Mouse (Mus musculus) heart, postnatal 0 days (tissue): Measurements from ENCODE around the gene H2-Eb1. TPM values are rescaled to one million over a fixed set of nuclear protein-coding genes. Genes with fewer than 3 reads are reported as not detected.
A peak's percentile ranks its signal among the peaks of the same experiment; 100 is the strongest.

Experiments used
- ATAC-seq: fragments of 200-750 bp; cut with Nextera tagmentation; 2 replicates; pipeline ENCODE4 v1.8.0; 2017; ENCODE audit warnings: low read depth, moderate number of reproducible peaks, moderate library complexity; ENCODE audit not compliant: insufficient read depth
- DNase-seq: peaks from one replicate; pipeline ENCODE4 v3.0.0-alpha.2; 2016; ENCODE audit warnings: low spot score
- H3K27ac ChIP-seq: fragments of 300-500 bp; sonication (generic); 2 replicates; pipeline ENCODE4 v1.5.1; 2014; ENCODE audit warnings: low read depth, mild to moderate bottlenecking
- H3K27me3 ChIP-seq: fragments of 300-500 bp; sonication (generic); 2 replicates; pipeline ENCODE4 v1.6.1; 2014; ENCODE audit warnings: low read length, mixed read lengths; ENCODE audit not compliant: control insufficient read depth, insufficient read depth
- H3K36me3 ChIP-seq: fragments of 300-500 bp; sonication (generic); replicated peaks from 2 replicates; pipeline ENCODE4 v1.6.1; 2014; ENCODE audit warnings: low read length, mixed read lengths; ENCODE audit not compliant: control insufficient read depth, insufficient read depth
- H3K4me1 ChIP-seq: fragments of 300-500 bp; sonication (generic); 2 replicates; pipeline ENCODE4 v1.6.1; 2014; ENCODE audit warnings: antibody characterized with exemption; ENCODE audit not compliant: control insufficient read depth, insufficient read depth
- H3K4me2 ChIP-seq: fragments of 300-500 bp; sonication (generic); 2 replicates; pipeline ENCODE4 v1.6.1; 2014; ENCODE audit warnings: low read depth, mild to moderate bottlenecking, low read length, moderate library complexity
- H3K4me3 ChIP-seq: fragments of 300-500 bp; sonication (generic); 2 replicates; pipeline ENCODE4 v1.5.1; 2014; ENCODE audit warnings: low read depth, low read length
- H3K9ac ChIP-seq: fragments of 300-500 bp; sonication (generic); replicated peaks from 2 replicates; pipeline ENCODE4 v1.6.1; 2014; ENCODE audit warnings: low read depth, low read length, mixed read lengths
- H3K9me3 ChIP-seq: fragments of 300-500 bp; sonication (generic); replicated peaks from 2 replicates; pipeline ENCODE4 v1.6.1; 2016; ENCODE audit warnings: low read length; ENCODE audit not compliant: control insufficient read depth
- CTCF ChIP-seq: IDR thresholded peaks from 2 replicates; pipeline ENCODE4 v1.5.1; 2016; ENCODE audit warnings: antibody characterized with exemption, control low read depth, low read depth
- EP300 ChIP-seq: IDR thresholded peaks from 2 replicates; pipeline ENCODE4 v1.6.1; 2016; ENCODE audit warnings: antibody characterized with exemption, low read depth
- WGBS: fragments of 180-500 bp; shearing (Covaris S2); extraction: QIAGEN DNeasy Blood & Tissue Kit; methylation state at CpG from one replicate; pipeline ENCODE4 v1.1.7; 2014; 5-methylcytosine and 5-hydroxymethylcytosine counted together
- polyA plus RNA-seq: library from polyadenylated mRNA; unstranded; fragments of >200 nt; fragmentation: Nextera tagmentation; extraction: Ambion mirVana; gene quantifications from 2 replicates; pipeline ENCODE4 v1.2.1, GENCODE M21; 2015
- total RNA-seq: library from RNA; depleted of rRNA; stranded (reverse); fragments of >200 nt; gene quantifications from 2 replicates; pipeline ENCODE4 v1.2.3, GENCODE M21; 2014; ENCODE audit warnings: low replicate concordance

The H2-Eb1 gene
- total and polyA plus RNA-seq, 2 experiments from 2014 or later, result 4.1 TPM; not detected in 1

DNA sequence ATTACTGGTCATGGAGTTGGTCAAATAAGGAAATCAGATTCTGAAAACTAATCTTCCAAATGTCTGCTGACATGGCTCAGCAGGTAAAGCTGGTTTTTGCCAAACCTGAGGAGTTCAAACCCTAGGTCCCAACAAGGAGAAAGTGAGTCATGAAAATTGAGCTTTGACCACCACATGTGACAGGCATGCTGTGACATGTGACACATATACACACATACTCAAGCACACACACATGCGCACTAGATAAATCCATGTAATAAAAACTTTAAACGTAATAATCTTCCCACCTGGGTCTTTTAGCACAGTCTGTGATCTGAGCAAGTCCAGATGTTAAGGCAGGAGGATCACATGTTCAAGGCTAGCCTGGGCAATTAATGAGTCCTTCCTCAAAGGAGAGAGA lies 1.9 kb upstream of the H2-Eb1 start:
- no peak overlapping the region for H3K27ac ChIP-seq
- DNase-seq (no peak), ATAC-seq (no peak)
- no peaks in the 10 kb centered on the region for H3K27me3 ChIP-seq
- no peak overlapping the region for H3K9ac ChIP-seq
- H3K9me3 ChIP-seq, result no peaks in the 10 kb centered on the region
- TF ChIP-seq CTCF, result no peak
- TF ChIP-seq EP300, result no peak
- no peaks in the 10 kb centered on the region for H3K36me3 ChIP-seq
- WGBS, result 80% methylated on average over 2 of the region's 2 CpGs
- no peaks in the 10 kb centered on the region for H3K4me1 ChIP-seq
- H3K4me2 ChIP-seq, result no peak overlapping the region
- no peak overlapping the region for H3K4me3 ChIP-seq

DNA sequence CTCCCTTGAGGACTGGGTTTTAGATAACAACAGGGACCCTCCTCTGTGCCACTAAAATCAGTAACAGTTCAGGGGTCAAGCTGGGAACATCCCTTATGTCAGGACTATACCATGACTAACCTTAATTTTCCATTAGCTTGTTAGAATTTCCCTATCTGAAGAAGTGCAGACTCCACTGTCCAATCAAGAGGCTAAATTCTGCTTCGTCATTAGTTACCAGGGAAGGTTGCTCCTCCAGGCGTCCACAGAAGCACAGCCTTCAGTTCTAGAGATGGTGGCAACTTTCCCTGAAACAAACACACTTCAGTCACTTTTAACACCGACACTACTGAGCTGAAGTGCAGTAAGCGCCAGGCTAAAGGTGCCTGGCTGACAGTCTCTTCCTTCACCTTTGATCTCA lies 916 bp upstream of the H2-Eb1 start:
- no peak overlapping the region for H3K9ac ChIP-seq
- ATAC-seq (peak; percentile 60; the same call in 1 of the 2 replicates), DNase-seq (peak; percentile 63)
- 0 out of 2 replicates have a peak, but pooled peaks cover 6% of the 10 kb centered on the region for H3K4me1 ChIP-seq
- no peaks in the 10 kb centered on the region for H3K9me3 ChIP-seq
- 14% methylated on average over 4 of the region's 4 CpGs for WGBS
- no peaks in the 10 kb centered on the region for H3K36me3 ChIP-seq
- no peak overlapping the region for H3K4me2 ChIP-seq
- H3K4me3 ChIP-seq, result no peak overlapping the region
- H3K27ac ChIP-seq, result no peak overlapping the region
- no peak for TF ChIP-seq CTCF
- TF ChIP-seq EP300, result no peak
- H3K27me3 ChIP-seq, result no peaks in the 10 kb centered on the region

DNA sequence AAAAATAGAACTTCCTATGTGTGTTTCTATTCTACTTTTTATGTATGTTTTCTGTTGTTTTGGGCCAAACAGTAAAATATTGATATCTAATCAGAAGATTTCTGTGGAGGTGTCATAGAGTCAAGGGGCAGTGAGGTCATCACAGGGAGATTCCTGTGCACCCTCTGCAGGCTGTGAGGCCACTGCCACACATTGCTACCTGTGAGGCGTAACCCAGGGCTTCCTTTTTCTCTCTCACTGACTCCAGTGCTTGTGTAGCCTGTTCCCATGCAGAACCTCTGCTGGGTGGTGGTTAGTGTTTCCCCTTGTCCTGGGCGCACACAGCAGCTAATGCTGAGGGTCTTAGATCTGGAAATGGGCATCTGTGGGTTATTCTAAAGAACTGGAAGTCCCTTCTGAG lies 740 bp downstream of the H2-Eb1 start:
- TF ChIP-seq EP300 (no peak), CTCF (no peak)
- Histone ChIP-seq H3K9me3 (no peaks in the 10 kb centered on the region), H3K9ac (no peak overlapping the region), H3K27me3 (no peaks in the 10 kb centered on the region), H3K4me2 (no peak overlapping the region), H3K4me3 (no peak overlapping the region), H3K36me3 (no peaks in the 10 kb centered on the region), H3K27ac (no peak overlapping the region), H3K4me1 (0 out of 2 replicates have a peak, but pooled peaks cover 6% of the 10 kb centered on the region)
- ATAC-seq (no peak), DNase-seq (no peak)
- 82% methylated on average over 2 of the region's 2 CpGs for WGBS

DNA sequence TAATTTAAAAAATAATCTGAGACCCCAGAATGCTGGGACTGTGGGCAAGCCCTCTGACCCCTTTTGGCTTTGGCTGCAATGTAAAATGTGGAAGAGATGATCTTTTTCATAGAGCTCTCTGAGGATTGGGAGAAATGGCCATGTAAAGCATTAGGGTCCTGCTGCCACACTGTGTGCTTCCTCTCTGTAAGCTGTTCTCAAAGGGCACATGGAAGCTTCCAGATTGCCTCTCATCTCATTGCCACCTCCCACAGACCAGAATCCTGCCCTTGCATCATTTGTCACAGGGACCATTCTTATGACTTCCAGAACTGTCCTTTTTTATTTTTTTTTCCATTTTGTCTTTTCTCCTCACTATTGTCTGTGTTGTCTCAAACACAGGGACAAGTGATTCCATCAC lies 1.5 kb downstream of the H2-Eb1 start:
- Histone ChIP-seq H3K9me3 (no peaks in the 10 kb centered on the region), H3K4me3 (no peak overlapping the region), H3K27ac (no peak overlapping the region), H3K9ac (no peak overlapping the region), H3K36me3 (no peaks in the 10 kb centered on the region), H3K27me3 (no peaks in the 10 kb centered on the region), H3K4me1 (0 out of 2 replicates have a peak, but pooled peaks cover 6% of the 10 kb centered on the region), H3K4me2 (no peak overlapping the region)
- ATAC-seq (no peak), DNase-seq (no peak)
- TF ChIP-seq CTCF, result no peak
- TF ChIP-seq EP300, result no peak

DNA sequence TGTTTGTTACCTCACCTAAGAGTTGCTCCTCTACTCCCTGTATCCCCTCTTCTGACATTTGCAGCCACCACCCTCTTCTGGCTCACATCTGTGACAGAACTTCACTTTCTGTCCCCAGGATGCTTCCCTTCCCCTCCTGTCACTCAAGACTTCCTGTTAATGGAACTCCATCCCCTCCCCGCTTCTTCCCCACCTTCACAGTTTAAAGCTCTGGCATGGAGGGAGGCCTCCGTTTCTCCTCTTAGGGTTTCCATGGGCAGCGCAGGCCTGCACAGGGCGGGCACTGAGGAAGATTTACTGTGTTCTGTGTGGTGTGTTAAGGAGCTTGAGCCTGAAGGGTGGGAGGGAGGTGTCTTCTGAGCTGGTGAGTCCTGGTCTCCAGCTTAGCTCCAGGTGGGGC lies 2.5 kb downstream of the H2-Eb1 start:
- ATAC-seq, result no peak
- Histone ChIP-seq H3K9me3 (no peaks in the 10 kb centered on the region), H3K4me2 (no peak overlapping the region), H3K4me1 (0 out of 2 replicates have a peak, but pooled peaks cover 6% of the 10 kb centered on the region), H3K4me3 (no peak overlapping the region), H3K27me3 (no peaks in the 10 kb centered on the region), H3K36me3 (no peaks in the 10 kb centered on the region), H3K9ac (no peak overlapping the region), H3K27ac (no peak overlapping the region)
- 77% methylated on average over 4 of the region's 4 CpGs for WGBS
- DNase-seq, result no peak
- no peak for TF ChIP-seq EP300
- no peak for TF ChIP-seq CTCF

DNA sequence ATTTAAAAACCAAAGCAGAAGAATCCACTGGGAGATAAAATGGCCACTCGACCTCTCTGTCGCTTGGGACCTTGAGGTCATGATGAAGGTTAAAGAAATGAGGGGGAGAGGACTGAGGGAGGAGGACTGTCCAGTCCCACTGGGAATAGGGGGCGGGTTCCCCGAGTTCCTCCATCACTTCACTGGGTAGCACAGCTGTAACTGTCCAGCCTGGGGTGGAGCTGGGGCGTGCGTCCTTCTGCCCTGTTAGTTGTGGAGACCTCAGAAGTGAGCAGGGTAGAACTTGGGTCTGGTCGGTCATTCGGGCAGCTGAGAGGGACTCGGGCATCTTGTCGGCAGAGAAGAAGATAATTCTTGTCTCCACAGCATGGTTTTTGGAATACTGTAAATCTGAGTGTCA lies 3.6 kb downstream of the H2-Eb1 start:
- 0 out of 2 replicates have a peak, but pooled peaks cover 6% of the 10 kb centered on the region for H3K4me1 ChIP-seq
- H3K36me3 ChIP-seq, result no peaks in the 10 kb centered on the region
- H3K9ac ChIP-seq, result peak overlapping the region; percentile 37; the same call in 1 of the 2 replicates
- 24% methylated on average over 10 of the region's 10 CpGs for WGBS
- H3K4me3 ChIP-seq, result peak overlapping the region; percentile 51
- TF ChIP-seq EP300, result no peak
- TF ChIP-seq CTCF, result no peak
- no peak for DNase-seq
- peak overlapping the region; percentile 26; the same call in 1 of the 2 replicates for H3K27ac ChIP-seq
- no peaks in the 10 kb centered on the region for H3K27me3 ChIP-seq
- ATAC-seq, result no peak
- no peaks in the 10 kb centered on the region for H3K9me3 ChIP-seq
- H3K4me2 ChIP-seq, result peak overlapping the region; percentile 64
